Mouse (Mus musculus) liver, postnatal 0 days (tissue): Measurements from ENCODE around the gene Hist1h4b. TPM values are rescaled to one million over a fixed set of nuclear protein-coding genes. Genes with fewer than 3 reads are reported as not detected.
"Not testable (repeated sequence)": the region's sequence is repeated elsewhere in the genome, so short reads cannot be mapped to it uniquely, and the experiment has no call there.

ENCODE experiments used
- ATAC-seq: fragments of 200-750 bp; cut with Nextera tagmentation; 2 replicates; pipeline ENCODE4 v1.8.0; 2017; ENCODE audit warnings: mild to moderate bottlenecking, moderate library complexity
- DNase-seq: peaks from one replicate; pipeline ENCODE4 v3.0.0-alpha.2; 2016
- H3K27ac ChIP-seq: fragments of 300-500 bp; sonication (generic); 2 replicates; pipeline ENCODE4 v1.5.1; 2014; ENCODE audit warnings: antibody characterized with exemption, moderate library complexity, mild to moderate bottlenecking, low read depth
- H3K27me3 ChIP-seq: fragments of 300-500 bp; sonication (generic); 2 replicates; pipeline ENCODE4 v1.6.1; 2014; ENCODE audit warnings: low read length, control low read depth, mixed read lengths; ENCODE audit not compliant: insufficient read depth
- H3K36me3 ChIP-seq: fragments of 300-500 bp; sonication (generic); replicated peaks from 2 replicates; pipeline ENCODE4 v1.6.1; 2014; ENCODE audit warnings: mild to moderate bottlenecking, control low read depth, low read length, moderate library complexity, mixed read lengths; ENCODE audit not compliant: insufficient read depth
- H3K4me1 ChIP-seq: fragments of 300-500 bp; sonication (generic); 2 replicates; pipeline ENCODE4 v1.6.1; 2014; ENCODE audit warnings: antibody characterized with exemption, mild to moderate bottlenecking, control low read depth; ENCODE audit not compliant: insufficient read depth
- H3K4me2 ChIP-seq: fragments of 300-500 bp; sonication (generic); 2 replicates; pipeline ENCODE4 v1.6.1; 2014; ENCODE audit warnings: low read depth, mild to moderate bottlenecking, low read length, moderate library complexity, mixed read lengths
- H3K4me3 ChIP-seq: fragments of 300-500 bp; sonication (generic); 2 replicates; pipeline ENCODE4 v1.5.1; 2014; ENCODE audit warnings: low read depth, low read length
- H3K9ac ChIP-seq: fragments of 300-500 bp; sonication (generic); replicated peaks from 2 replicates; pipeline ENCODE4 v1.6.1; 2014; ENCODE audit warnings: mild to moderate bottlenecking, moderate library complexity
- H3K9me3 ChIP-seq: fragments of 300-500 bp; sonication (generic); 2 replicates; pipeline ENCODE4 v1.6.1; 2016; ENCODE audit warnings: mild to moderate bottlenecking, control low read depth, low read length, mixed read lengths
- CTCF ChIP-seq: sonication (generic); IDR thresholded peaks from 2 replicates; pipeline ENCODE4 v1.5.1; 2016; ENCODE audit warnings: antibody characterized with exemption, low read depth
- EP300 ChIP-seq: IDR thresholded peaks from 2 replicates; pipeline ENCODE4 v1.6.1; 2016; ENCODE audit warnings: antibody characterized with exemption, low read depth, mild to moderate bottlenecking
- WGBS: fragments of 180-500 bp; shearing (Covaris S2); extraction: QIAGEN DNeasy Blood & Tissue Kit; methylation state at CpG from one replicate; pipeline ENCODE4 v1.1.7; 2014; ENCODE audit not compliant: insufficient replicate concordance; 5-methylcytosine and 5-hydroxymethylcytosine counted together
- polyA plus RNA-seq: library from polyadenylated mRNA; unstranded; fragments of >200 nt; fragmentation: Nextera tagmentation; extraction: Ambion mirVana; gene quantifications from 2 replicates; pipeline ENCODE4 v1.2.1, GENCODE M21; 2015

Hist1h4b gene
- polyA plus RNA-seq, 1 experiment from 2014 or later, result 3.2 TPM

- peak; percentile 45 for DNase-seq
These were observed 7.7 kb downstream of the Hist1h4b start for GRCm38 (mm10) chr13:23764324-23765171.

GRCm38 (mm10) chr13:23765172-23765513 is 8.3 kb downstream of the Hist1h4b start:
- peak overlapping the region; percentile 97 for H3K27ac ChIP-seq
- 30% methylated on average over 1 of the region's 1 CpGs for WGBS
- peak overlapping the region; percentile 59; the same call in 1 of the 2 replicates for H3K4me3 ChIP-seq

More at GRCm38 (mm10) chr13:23764324-23765171, 7.7 kb downstream of the Hist1h4b start:
- H3K4me3 ChIP-seq, result peak overlapping the region; percentile 59
- peak overlapping the region; percentile 97 for H3K27ac ChIP-seq
- H3K9ac ChIP-seq, result peak overlapping the region; percentile 79
- ATAC-seq, result no peak
- no peaks in the 10 kb centered on the region for H3K36me3 ChIP-seq
- H3K4me2 ChIP-seq, result peak overlapping the region; percentile 84
- H3K4me1 ChIP-seq, result peaks cover 20% of the 10 kb centered on the region
- TF ChIP-seq CTCF, result no peak
- TF ChIP-seq EP300, result peak; percentile 55
- no peaks in the 10 kb centered on the region for H3K27me3 ChIP-seq
- H3K9me3 ChIP-seq, result no peaks in the 10 kb centered on the region
- 31% methylated on average over 12 of the region's 12 CpGs for WGBS

GRCm38 (mm10) chr13:23766772-23767171 is 10.0 kb downstream of the Hist1h4b start:
- H3K27ac ChIP-seq, result no peak overlapping the region
- H3K4me1 ChIP-seq, result peaks cover 15% of the 10 kb centered on the region
- DNase-seq, result no peak

More at GRCm38 (mm10) chr13:23765172-23765513, 8.3 kb downstream of the Hist1h4b start:
- Histone ChIP-seq H3K4me2 (peak overlapping the region; percentile 84), H3K9ac (peak overlapping the region; percentile 79; the same call in 1 of the 2 replicates), H3K9me3 (no peaks in the 10 kb centered on the region), H3K36me3 (no peaks in the 10 kb centered on the region), H3K4me1 (peaks cover 20% of the 10 kb centered on the region), H3K27me3 (no peaks in the 10 kb centered on the region)
- ATAC-seq (no peak), DNase-seq (no peak)
- TF ChIP-seq CTCF (no peak), EP300 (0 out of 2 replicates have a peak, but pooled peaks have one; percentile 28)

GRCm38 (mm10) chr13:23768834-23769397 is 12.1 kb downstream of the Hist1h4b start:
- TF ChIP-seq EP300, result no peak
- no peak for TF ChIP-seq CTCF
- Histone ChIP-seq H3K4me3 (no peak overlapping the region), H3K9ac (no peak overlapping the region), H3K4me1 (peaks cover 12% of the 10 kb centered on the region), H3K27ac (no peak overlapping the region), H3K27me3 (no peaks in the 10 kb centered on the region), H3K9me3 (no peaks in the 10 kb centered on the region), H3K4me2 (no peak overlapping the region), H3K36me3 (no peaks in the 10 kb centered on the region)
- DNase-seq (no peak), ATAC-seq (no peak)
- 30% methylated on average over 5 of the region's 5 CpGs for WGBS

More at GRCm38 (mm10) chr13:23766772-23767171, 10.0 kb downstream of the Hist1h4b start:
- no peaks in the 10 kb centered on the region for H3K27me3 ChIP-seq
- TF ChIP-seq CTCF, result no peak
- TF ChIP-seq EP300, result no peak
- H3K4me3 ChIP-seq, result no peak overlapping the region
- H3K9me3 ChIP-seq, result no peaks in the 10 kb centered on the region
- no peak for ATAC-seq
- no peak overlapping the region for H3K9ac ChIP-seq
- no peak overlapping the region for H3K4me2 ChIP-seq
- no peaks in the 10 kb centered on the region for H3K36me3 ChIP-seq

GRCm38 (mm10) chr13:23769613-23770012 is 12.8 kb downstream of the Hist1h4b start, which contains the start of gene Trim38:
TSS of gene Trim38 (plus strand) at chr13:23769913.
- not testable (repeated sequence) for H3K9ac ChIP-seq, H3K27ac ChIP-seq, H3K4me3 ChIP-seq, H3K4me2 ChIP-seq, ATAC-seq, H3K4me1 ChIP-seq, DNase-seq, H3K9me3 ChIP-seq, H3K27me3 ChIP-seq, H3K36me3 ChIP-seq
- WGBS, result 73% methylated on average over 2 of the region's 2 CpGs

GRCm38 (mm10) chr13:23772561-23773313 is 15.9 kb downstream of the Hist1h4b start:
- Histone ChIP-seq H3K4me1 (peaks cover 4% of the 10 kb centered on the region; the same call in 1 of the 2 replicates), H3K9ac (0 out of 2 replicates have a peak overlapping the region, but pooled peaks have one; percentile 13), H3K9me3 (no peaks in the 10 kb centered on the region), H3K27ac (no peak overlapping the region), H3K4me3 (no peak overlapping the region), H3K36me3 (no peaks in the 10 kb centered on the region), H3K27me3 (no peaks in the 10 kb centered on the region), H3K4me2 (peak overlapping the region; percentile 56)
- TF ChIP-seq EP300 (no peak), CTCF (no peak)
- DNase-seq, result peak; percentile 60
- peak; percentile 89 for ATAC-seq
- WGBS, result 23% methylated on average over 21 of the region's 21 CpGs
